Mouse (Mus musculus): ENCODE results near the gene Angpt4.

GRCm38 (mm10) chr2:151967176-151967750, 56.3 kb downstream of the Angpt4 start:
- TF ChIP-seq POLR2A (IDR thresholded peaks at IDR 0.05; ENCODE audit: insufficient read depth, low read length): no peak
- no peak for TF ChIP-seq CTCF (IDR thresholded peaks at IDR 0.05; ENCODE audit: low read depth, low read length)
- TF ChIP-seq EP300 (IDR thresholded peaks at IDR 0.05; ENCODE audit: insufficient read depth, low read depth, low read length): no peak
